Mouse (Mus musculus) heart, embryonic 16.5 days (tissue): Measurements from ENCODE around the gene Asrgl1. TPM values are rescaled to one million over a fixed set of nuclear protein-coding genes. Genes with fewer than 3 reads are reported as not detected.
"Not testable (repeated sequence)": the region's sequence is repeated elsewhere in the genome, so short reads cannot be mapped to it uniquely, and the experiment has no call there.

ENCODE experiments used
- ATAC-seq: fragments of 200-750 bp; cut with Nextera tagmentation; replicated peaks from 2 replicates; pipeline ENCODE4 v1.8.0; 2017; ENCODE audit warnings: moderate number of reproducible peaks; ENCODE audit not compliant: insufficient read depth, low FRiP score; ENCODE audit errors: extremely low read depth
- H3K27ac ChIP-seq: fragments of 300-500 bp; sonication (generic); 2 replicates; pipeline ENCODE4 v1.5.1; 2014; ENCODE audit warnings: mild to moderate bottlenecking, low read length, control low read depth, moderate library complexity
- H3K27me3 ChIP-seq: fragments of 300-500 bp; sonication (generic); 2 replicates; pipeline ENCODE4 v1.6.1; 2014; ENCODE audit warnings: low read length, mixed read lengths; ENCODE audit not compliant: control insufficient read depth, insufficient read depth
- H3K36me3 ChIP-seq: fragments of 300-500 bp; sonication (generic); 2 replicates; pipeline ENCODE4 v1.6.1; 2014; ENCODE audit not compliant: control insufficient read depth, insufficient read depth
- H3K4me1 ChIP-seq: fragments of 300-500 bp; sonication (generic); 2 replicates; pipeline ENCODE4 v1.6.1; 2014; ENCODE audit warnings: low read length, mixed read lengths; ENCODE audit not compliant: control insufficient read depth, insufficient read depth
- H3K4me2 ChIP-seq: fragments of 300-500 bp; sonication (generic); 2 replicates; pipeline ENCODE4 v1.6.1; 2014; ENCODE audit warnings: low read depth, mild to moderate bottlenecking, control low read depth, low read length
- H3K4me3 ChIP-seq: fragments of 300-500 bp; sonication (generic); 2 replicates; pipeline ENCODE4 v1.5.1; 2014; ENCODE audit warnings: mild to moderate bottlenecking, control low read depth, low read length
- H3K9ac ChIP-seq: fragments of 300-500 bp; sonication (generic); 2 replicates; pipeline ENCODE4 v1.6.1; 2014; ENCODE audit warnings: low read length, control low read depth
- H3K9me3 ChIP-seq: fragments of 300-500 bp; sonication (generic); replicated peaks from 2 replicates; pipeline ENCODE4 v1.6.1; 2016; ENCODE audit warnings: low read length; ENCODE audit not compliant: control insufficient read depth
- WGBS: fragments of 180-500 bp; shearing (Covaris S2); extraction: QIAGEN DNeasy Blood & Tissue Kit; methylation state at CpG from one replicate; pipeline ENCODE4 v1.1.7; 2014; 5-methylcytosine and 5-hydroxymethylcytosine counted together
- polyA plus RNA-seq: library from polyadenylated mRNA; unstranded; fragments of >200 nt; fragmentation: Nextera tagmentation; extraction: Ambion mirVana; gene quantifications from 2 replicates; pipeline ENCODE4 v1.2.1, GENCODE M21; 2015

Asrgl1 gene
- polyA plus RNA-seq, 1 experiment from 2014 or later, result 21.6 TPM

DNA sequence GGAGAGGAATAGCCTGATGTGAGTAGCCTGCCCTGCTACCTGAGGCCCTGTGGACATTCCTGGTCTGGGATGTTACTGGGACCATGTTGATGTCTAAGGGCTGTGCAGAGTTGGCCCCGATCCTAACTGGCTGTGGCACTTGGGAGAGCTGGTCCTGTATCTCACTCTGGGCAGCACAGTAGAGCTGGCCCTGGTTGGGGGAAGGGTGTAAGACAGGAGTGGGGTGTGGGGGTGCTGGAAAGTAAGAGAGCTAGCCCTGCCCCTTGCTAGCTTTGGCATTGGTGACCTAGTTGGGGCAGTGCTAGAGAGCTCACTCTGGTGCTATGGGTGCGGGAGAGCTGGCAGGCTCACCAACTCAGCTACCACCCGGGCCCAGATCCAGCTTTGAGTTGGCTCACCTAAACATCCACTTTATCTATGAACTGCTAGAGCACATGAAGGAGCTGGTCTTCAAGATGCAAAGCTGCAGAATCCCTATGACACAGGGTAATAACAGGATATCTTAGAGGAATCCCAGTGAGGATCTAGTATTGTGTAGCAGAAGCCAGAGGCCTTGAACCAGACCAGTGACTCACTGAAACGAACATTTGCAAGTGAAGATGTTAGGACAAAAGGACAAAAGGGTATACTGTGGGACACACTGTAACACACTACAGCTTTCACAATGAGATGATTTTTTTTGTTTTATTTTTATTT, 6.8 kb downstream of the Asrgl1 start:
- Histone ChIP-seq H3K27me3 (no peaks in the 10 kb centered on the region), H3K36me3 (peaks cover 5% of the 10 kb centered on the region; the same call in 1 of the 2 replicates), H3K4me3 (no peak overlapping the region), H3K4me1 (peaks cover 9% of the 10 kb centered on the region; the same call in 1 of the 2 replicates), H3K27ac (no peak overlapping the region), H3K9ac (no peak overlapping the region), H3K4me2 (no peak overlapping the region), H3K9me3 (no peaks in the 10 kb centered on the region)
- 0 out of 2 replicates have a peak, but pooled peaks have one; percentile 23 for ATAC-seq
- 82% methylated on average over 4 of the region's 4 CpGs for WGBS

DNA sequence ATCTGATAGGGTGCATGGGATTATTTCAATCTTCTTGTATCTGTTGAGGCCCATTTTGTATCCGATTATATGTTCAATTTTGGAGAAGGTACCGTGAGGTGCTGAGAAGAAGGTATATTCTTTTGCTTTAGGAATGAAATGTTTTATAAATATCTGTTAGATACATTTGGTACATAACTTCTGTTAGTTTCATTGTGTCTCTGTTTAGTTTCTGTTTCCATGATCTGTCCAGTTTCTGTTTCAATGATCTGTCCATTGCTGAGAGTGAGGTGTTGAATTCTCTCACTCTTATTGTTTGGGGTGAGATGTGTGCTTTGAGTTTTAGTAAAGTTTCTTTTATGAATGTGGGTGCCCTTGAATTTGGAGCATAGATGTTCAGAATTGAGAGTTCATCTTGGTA, 11.4 kb downstream of the Asrgl1 start:
- not testable (repeated sequence) for H3K4me2 ChIP-seq, H3K27me3 ChIP-seq, H3K36me3 ChIP-seq, H3K27ac ChIP-seq, H3K9me3 ChIP-seq, H3K9ac ChIP-seq, H3K4me3 ChIP-seq, H3K4me1 ChIP-seq, ATAC-seq
- 88% methylated on average over 2 of the region's 2 CpGs for WGBS

DNA sequence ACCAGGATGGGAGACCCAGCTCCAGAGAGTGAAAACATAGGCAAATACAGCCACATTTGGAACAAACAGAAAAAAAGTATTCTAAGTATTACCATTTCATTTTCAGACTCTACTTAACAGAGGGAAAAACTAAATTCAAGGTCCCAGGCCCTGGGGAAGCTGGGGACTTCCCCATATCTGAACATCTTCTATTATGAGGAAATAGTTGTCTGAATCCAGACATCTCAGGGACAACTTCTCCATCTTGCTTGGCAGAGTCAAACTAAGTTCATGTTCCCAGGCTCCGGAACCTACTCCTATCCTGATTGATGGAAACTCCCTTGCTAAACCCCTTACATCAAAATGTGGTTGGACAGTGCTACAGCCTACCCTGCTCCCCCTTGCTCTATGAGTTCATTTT, 13.0 kb downstream of the Asrgl1 start:
- Histone ChIP-seq H3K36me3 (no peaks in the 10 kb centered on the region; the same call in 1 of the 2 replicates), H3K4me1 (peaks cover 8% of the 10 kb centered on the region), H3K9ac (no peak overlapping the region), H3K9me3 (no peaks in the 10 kb centered on the region), H3K27me3 (no peaks in the 10 kb centered on the region), H3K4me3 (no peak overlapping the region), H3K4me2 (no peak overlapping the region), H3K27ac (no peak overlapping the region)
- 92% methylated on average over 1 of the region's 1 CpGs for WGBS
- ATAC-seq, result no peak

DNA sequence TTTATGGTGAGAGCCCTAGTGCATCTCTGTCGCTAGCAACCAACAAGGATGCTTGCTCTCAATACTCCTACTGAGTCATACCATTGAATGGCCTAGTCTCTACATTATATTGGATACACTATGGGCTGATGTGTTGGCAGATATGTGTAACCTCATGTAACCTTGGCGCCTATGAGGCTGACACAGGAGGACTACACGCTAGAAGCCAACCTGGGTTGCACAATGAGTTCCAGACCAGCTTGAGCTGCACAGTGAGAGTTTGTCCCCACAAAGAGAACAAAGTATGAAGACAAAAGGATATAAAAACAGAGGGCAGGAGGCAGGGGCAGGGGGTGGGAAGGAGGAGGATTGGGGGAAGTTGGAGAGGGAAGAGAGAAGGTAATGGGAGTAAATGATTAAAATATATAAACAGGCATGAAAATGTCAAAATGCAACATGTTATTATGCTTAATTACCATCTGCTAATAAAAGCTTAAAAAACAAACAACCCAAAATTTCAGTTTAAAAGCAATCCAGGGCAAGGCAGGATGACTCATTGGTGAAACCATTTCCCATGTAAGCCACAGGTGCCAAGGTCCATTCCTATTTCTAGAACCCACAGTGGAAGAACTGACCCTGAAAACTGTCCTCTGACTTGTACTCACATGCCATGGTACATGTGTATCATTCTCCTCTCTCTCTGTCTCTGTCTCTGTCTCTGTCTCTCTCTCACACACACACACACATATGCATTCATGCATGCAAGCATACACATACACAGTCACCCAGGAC, 15.6 kb downstream of the Asrgl1 start:
- H3K4me2 ChIP-seq, result no peak overlapping the region
- H3K9me3 ChIP-seq, result no peaks in the 10 kb centered on the region
- 94% methylated on average over 3 of the region's 3 CpGs for WGBS
- no peak overlapping the region for H3K4me3 ChIP-seq
- H3K36me3 ChIP-seq, result no peaks in the 10 kb centered on the region; the same call in 1 of the 2 replicates
- H3K27ac ChIP-seq, result no peak overlapping the region
- H3K27me3 ChIP-seq, result no peaks in the 10 kb centered on the region
- H3K9ac ChIP-seq, result no peak overlapping the region
- ATAC-seq, result no peak
- H3K4me1 ChIP-seq, result peaks cover 12% of the 10 kb centered on the region

DNA sequence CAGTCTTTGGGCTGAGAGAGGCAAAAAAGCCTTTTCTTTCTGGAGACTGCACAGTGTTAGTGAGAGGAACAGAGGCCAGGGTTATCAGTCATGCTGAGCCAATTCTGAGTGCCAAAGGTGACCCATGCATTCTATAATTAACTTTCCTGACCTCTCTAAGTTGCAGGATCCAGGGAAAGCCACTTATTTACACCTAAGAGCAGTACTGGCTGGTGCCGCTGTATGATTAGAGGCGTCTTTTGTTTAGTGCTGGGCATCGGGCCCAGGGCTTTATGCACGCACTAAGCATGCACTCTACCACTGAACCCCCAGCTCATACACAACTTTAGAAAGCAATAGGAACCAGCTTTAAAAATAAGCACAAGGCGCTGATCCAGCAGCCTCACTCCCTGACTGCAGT, 18.2 kb downstream of the Asrgl1 start:
- Histone ChIP-seq H3K9me3 (no peaks in the 10 kb centered on the region), H3K4me3 (no peak overlapping the region), H3K36me3 (peaks cover 8% of the 10 kb centered on the region), H3K27me3 (no peaks in the 10 kb centered on the region), H3K4me1 (peaks cover 12% of the 10 kb centered on the region), H3K4me2 (peak overlapping the region; percentile 30), H3K9ac (peak overlapping the region; percentile 35; the same call in 1 of the 2 replicates), H3K27ac (peak overlapping the region; percentile 84)
- ATAC-seq, result peak; percentile 95
- WGBS, result 40% methylated on average over 5 of the region's 5 CpGs

DNA sequence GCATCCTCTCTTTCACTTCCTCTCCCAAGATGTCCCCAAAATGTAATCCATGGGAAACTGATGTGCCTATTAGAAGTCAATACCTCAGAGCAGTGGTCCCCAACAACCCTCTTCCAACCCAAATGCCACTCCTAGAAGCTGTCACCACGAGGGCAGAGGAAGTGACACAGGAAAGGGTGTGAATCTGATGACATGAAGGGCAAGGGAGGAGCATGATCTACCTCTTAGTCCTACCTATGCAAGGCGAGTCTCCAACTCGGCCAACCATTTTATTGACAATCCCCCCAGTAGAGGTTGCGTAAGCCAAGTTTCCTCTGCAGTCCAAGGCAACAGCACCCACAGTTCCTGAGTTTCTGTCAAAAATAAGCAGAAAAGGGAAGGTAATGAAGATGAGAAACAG, 19.2 kb downstream of the Asrgl1 start:
- H3K36me3 ChIP-seq, result peaks cover 8% of the 10 kb centered on the region
- H3K9me3 ChIP-seq, result no peaks in the 10 kb centered on the region
- no peak for ATAC-seq
- H3K27me3 ChIP-seq, result no peaks in the 10 kb centered on the region
- peaks cover 12% of the 10 kb centered on the region for H3K4me1 ChIP-seq
- H3K4me2 ChIP-seq, result no peak overlapping the region
- H3K9ac ChIP-seq, result no peak overlapping the region
- H3K4me3 ChIP-seq, result no peak overlapping the region
- 73% methylated on average over 4 of the region's 4 CpGs for WGBS
- H3K27ac ChIP-seq, result no peak overlapping the region

DNA sequence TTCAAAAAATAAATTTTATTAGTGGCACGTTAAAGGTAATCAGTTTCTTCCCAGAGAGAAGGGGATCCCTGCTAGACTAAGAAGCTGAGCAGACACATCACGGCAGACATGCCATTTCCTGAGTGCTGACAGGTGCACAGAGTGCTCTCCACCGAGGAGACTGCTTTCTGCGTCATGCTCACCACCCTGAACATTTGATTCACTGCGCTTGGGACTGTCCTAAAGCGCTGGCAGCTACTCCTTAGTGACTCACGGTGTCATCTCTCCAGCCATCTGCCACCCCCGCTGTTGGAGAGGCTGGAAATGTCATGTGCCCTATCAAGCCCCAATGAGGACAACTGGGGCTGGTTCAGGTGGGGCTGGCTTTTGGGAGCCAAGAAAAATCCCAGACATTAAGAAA, 23.4 kb downstream of the Asrgl1 start:
- ATAC-seq, result no peak

DNA sequence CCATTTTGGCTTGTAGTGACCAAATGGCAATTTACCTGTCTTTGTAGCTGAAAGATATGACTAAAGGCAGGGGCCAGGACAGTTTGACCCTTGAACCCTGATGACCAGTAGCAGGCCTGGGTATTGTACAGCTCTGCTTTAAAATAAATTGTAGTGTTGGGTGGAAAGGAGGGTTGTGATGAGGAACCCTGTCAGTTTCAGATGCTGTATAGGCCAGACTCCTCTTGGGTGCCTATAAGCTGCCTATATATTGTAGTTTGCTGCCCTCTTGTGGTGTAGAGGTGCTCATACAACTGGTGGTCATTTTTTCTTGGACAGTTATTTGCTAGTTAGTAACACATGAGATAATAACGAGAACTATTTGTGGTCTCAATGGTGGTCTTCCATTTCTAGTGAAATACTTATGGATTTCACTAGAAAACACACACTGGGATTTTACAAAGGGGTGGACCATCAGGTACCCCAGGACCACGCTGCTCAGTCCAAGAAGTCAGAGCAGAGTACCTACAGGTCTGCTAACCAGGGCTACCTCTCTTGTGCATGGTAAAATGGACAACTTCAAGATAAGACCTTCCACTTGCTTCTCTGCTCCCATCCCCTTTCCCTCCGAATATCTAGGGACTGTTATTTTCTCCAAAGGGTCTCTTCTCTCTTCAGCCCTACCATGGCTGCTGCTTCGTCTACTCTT, 25.1 kb downstream of the Asrgl1 start:
- Histone ChIP-seq H3K9ac (no peak overlapping the region), H3K4me2 (no peak overlapping the region), H3K9me3 (no peaks in the 10 kb centered on the region), H3K4me1 (peaks cover 19% of the 10 kb centered on the region), H3K27ac (no peak overlapping the region), H3K27me3 (no peaks in the 10 kb centered on the region), H3K36me3 (peaks cover 8% of the 10 kb centered on the region; the same call in 1 of the 2 replicates), H3K4me3 (no peak overlapping the region)
- ATAC-seq, result peak; percentile 47
- 44% methylated on average over 4 of the region's 4 CpGs for WGBS

More for the DNA sequence above, 23.4 kb downstream of the Asrgl1 start:
- 50% methylated on average over 8 of the region's 8 CpGs for WGBS
- H3K4me1 ChIP-seq, result peaks cover 8% of the 10 kb centered on the region
- H3K36me3 ChIP-seq, result peaks cover 8% of the 10 kb centered on the region
- no peak overlapping the region for H3K4me2 ChIP-seq
- no peak overlapping the region for H3K4me3 ChIP-seq
- H3K9me3 ChIP-seq, result no peaks in the 10 kb centered on the region
- no peak overlapping the region for H3K9ac ChIP-seq
- no peaks in the 10 kb centered on the region for H3K27me3 ChIP-seq
- H3K27ac ChIP-seq, result no peak overlapping the region

DNA sequence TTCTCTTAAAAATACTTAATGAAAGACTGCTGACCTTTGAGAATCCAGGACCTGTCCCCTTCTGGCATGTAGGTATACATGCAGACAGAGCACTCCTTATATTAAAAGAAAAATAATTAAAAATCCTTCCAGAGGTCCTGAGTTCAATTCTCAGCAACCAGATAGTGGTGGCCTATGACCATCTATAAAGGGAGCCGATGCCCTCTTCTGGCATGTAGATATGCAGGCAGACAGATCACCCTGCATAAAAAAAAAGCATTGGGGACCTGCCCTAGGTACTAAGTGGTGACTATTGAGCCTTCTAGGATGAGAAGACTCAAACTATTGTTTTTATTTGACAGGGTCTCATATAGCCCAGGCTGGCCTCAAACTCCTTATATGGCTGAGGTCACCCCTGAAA, 26.9 kb downstream of the Asrgl1 start:
- H3K4me3 ChIP-seq, result no peak overlapping the region
- no peak overlapping the region for H3K9ac ChIP-seq
- no peak for ATAC-seq
- 70% methylated on average over 1 of the region's 1 CpGs for WGBS
- no peak overlapping the region for H3K4me2 ChIP-seq
- peaks cover 19% of the 10 kb centered on the region for H3K4me1 ChIP-seq
- peaks cover 6% of the 10 kb centered on the region; the same call in 1 of the 2 replicates for H3K36me3 ChIP-seq
- no peaks in the 10 kb centered on the region for H3K9me3 ChIP-seq
- no peaks in the 10 kb centered on the region for H3K27me3 ChIP-seq
- H3K27ac ChIP-seq, result no peak overlapping the region
